Mouse (Mus musculus) mouse trophoblast stem cell (cell line): ENCODE measurements around the gene Klk1b8.
"Not testable (repeated sequence)": the region's sequence is repeated elsewhere in the genome, so short reads cannot be mapped to it uniquely, and the experiment has no call there.

Experiments
- in situ Hi-C, 2 experiments: fragments of 300-500 bp; cut with MseI, MboI; formaldehyde crosslinking; loops; 2 replicates in 1 of 2; 3 replicates in 1 of 2; pipeline ENCODE4 v1.15.1; 2025

Klk1b8 gene

GRCm38 (mm10) chr7:43950364-43950763 lies at the start of gene Klk1b8:
Gene Klk1b8 (plus strand): TSS chr7:43950664.
- in situ Hi-C loops = no loop called here

DNA sequence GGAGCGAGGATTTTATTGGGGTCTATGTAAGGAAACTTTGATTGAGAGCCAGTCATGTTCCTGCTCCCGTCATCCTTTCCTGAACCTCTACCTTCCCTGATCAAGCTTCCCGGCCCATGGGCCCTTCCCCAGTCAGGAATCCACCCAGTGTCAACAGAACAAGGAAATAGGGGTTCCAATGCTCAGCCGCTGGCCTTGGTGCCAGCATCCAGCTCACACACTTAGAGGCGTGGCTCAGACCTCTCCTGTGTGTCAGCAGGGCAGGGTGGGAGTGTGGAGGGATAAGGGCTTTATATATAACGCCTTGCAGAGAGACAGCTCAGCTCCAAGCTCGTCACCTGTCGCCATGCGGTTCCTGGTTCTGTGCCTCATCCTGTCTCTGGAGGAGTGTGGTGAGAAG lies 35.6 kb upstream of the Klk1b8 start:
- in situ Hi-C loops = no loop called here

DNA sequence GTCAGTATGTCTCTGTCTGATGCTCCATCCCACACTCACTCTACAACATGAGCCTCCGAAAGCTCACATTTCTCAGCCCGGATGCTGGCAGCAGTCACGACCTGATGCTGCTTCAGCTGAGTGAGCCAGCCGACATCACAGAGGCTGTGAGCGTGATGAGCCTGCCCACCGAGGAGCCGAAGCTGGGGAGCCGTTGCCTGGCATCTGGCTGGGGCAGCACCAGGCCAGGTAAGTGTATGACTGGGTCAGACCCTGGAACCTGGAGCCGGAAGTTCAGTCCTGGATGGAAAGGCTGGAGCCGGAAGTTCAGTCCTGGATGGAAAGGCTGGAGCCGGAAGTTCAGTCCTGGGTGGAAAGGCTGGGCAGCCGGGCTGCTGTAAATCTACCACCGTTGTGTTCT lies 32.0 kb upstream of the Klk1b8 start:
- in situ Hi-C loops = no loop called here

DNA sequence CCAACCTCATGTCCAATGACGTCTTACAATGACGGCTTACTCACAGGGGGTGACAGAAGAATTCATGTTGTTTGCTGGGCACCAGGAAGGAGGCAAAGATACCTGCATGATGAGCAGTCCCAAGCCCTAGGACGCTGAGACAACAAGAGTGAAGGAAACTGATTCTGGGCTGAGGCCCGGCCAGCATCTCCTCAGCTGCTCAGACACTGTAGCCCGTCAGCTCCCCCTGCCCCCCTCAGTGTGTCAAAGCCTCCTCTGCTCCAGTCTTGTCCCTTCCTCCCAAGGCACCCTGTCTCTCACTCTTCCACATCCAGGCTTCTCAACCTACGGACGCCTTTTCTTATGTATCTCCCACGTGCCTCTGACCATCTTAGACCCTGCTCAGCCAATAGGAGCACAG lies 31.6 kb upstream of the Klk1b8 start:
- in situ Hi-C loops = no loop called here

- in situ Hi-C loops = no loop called here
Observed at GRCm38 (mm10) chr7:43919559-43920451, 30.7 kb upstream of the Klk1b8 start.

DNA sequence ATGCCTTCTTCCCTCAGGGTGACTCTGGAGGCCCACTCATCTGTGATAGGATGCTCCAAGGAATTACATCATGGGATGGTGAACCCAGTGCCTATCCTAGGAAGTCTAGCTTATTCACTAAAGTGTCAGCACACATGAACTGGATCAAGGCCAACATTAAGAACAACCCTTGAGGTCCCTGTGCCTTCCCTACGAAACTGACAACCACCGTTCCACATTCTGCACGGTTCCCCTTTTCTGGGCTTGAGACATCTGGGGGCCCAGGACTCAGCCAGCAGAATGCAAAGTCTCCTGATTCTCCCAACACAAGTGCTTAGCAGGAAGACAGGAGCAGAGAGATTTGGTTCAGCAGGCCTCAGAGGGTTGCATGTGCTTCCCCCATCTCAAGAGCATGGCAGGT lies 29.9 kb upstream of the Klk1b8 start:
- in situ Hi-C loops = no loop called here

- in situ Hi-C loops = no loop called here
Observed at GRCm38 (mm10) chr7:43921087-43921486, 29.4 kb upstream of the Klk1b8 start.

DNA sequence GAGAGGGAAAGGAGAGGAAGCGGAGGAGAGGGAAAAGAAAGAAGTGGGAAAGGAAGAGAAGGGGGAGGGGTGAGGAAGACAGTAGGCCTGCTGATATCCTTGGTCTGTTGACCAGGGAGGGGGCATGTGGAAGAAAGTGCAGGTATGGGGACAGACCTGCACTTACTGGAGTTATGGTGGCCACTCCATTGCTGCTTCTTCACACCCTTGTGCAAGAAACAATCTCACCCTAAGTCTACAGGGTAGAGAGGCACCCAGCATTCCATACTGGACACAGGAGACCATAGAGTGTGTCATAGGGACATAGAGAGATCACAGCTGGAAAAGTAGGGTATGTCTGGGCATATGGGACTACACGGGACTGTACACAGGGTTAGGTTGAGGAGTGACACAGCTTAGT lies 28.5 kb upstream of the Klk1b8 start:
- in situ Hi-C loops = no loop called here

- in situ Hi-C loops = no loop called here
Observed at GRCm38 (mm10) chr7:43925985-43926384, 24.5 kb upstream of the Klk1b8 start.

GRCm38 (mm10) chr7:43928521-43928920 lies 21.9 kb upstream of the Klk1b8 start:
- in situ Hi-C loops = no loop called here

DNA sequence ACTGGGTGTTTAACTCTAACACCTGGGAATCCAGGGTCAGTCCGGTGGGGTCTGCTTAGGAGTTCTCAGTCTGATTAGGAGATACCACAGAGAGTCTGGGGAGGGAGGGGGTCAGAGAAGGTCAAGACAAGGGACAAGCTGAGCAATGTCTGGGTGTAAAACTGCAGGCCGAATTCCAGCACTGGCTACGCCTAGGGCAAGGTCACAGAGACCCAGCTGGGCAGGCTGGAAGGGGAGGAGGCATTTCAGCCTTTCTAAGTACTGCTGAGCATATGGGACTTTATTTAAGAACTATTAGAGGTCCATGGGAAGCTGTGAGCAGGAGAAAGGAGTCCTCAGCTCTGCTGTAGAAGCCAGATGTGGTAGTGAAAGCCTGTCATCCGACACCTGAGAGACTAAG lies 18.1 kb upstream of the Klk1b8 start:
- in situ Hi-C loops = no loop called here

DNA sequence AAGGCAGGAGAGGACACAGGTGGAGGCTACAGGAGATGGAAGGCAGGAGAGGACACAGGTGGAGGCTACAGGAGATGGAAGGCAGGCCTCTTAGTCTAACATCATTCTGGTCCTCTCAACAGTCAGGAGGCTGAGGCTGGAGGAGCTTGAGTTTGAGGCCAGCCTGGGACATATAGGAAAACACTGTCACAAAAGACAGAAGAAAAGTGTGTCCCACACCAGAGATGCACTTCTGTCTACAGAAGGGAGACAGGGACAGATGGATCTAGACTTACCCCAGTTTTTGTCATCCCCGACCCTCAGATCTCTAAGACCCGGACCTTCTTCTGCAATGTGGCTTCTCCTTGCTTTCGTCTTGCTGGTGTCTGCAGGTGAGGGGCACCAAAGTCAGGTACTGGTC lies 17.0 kb upstream of the Klk1b8 start, which contains the start of gene Klk15:
Gene Klk15, plus strand, starts transcription at position 301 of the 400 bp plus-strand sequence.
- in situ Hi-C loops = no loop called here

DNA sequence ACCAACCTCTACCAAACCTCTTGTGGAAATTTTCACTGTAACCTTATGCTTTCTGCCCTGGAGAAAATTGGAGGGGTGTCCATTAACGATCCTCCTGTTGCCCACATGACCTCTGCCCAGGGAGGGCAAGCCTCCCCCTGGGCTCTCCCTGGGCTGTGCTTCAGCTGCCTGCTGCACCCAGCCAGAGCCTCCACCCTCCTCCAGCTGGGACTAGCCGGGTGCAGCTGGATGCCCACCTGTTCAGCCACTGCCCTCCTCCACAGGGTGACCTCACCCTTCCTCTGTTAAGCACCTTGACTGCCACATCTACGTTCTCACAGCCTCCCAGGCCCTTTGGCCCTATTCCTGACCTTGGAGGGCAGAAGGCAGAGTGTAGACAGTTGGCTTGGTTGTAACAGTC lies 15.7 kb upstream of the Klk1b8 start:
- in situ Hi-C loops = no loop called here

DNA sequence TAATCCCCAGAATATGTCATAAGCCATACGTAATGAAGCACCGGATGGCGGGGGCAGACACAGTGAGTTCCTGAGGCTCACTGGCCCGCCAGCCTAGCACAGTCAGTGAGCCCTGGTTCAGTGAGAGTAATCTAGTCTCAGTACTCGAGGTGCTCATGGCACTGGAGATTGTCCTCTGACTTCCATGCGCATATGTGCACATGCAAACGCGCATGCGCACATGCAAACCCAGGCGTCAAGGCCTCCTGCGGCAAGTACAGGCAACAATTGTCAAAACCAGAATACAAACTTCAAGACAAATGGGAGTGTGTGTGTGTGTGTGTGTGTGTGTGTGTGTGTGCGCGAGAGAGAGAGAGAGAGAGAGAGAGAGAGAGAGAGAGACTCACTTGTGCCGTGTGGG lies 13.9 kb upstream of the Klk1b8 start:
- in situ Hi-C loops = no loop called here

- in situ Hi-C loops = not testable (repeated sequence)
Observed at GRCm38 (mm10) chr7:43942293-43942692, 8.2 kb upstream of the Klk1b8 start.

GRCm38 (mm10) chr7:43944727-43945264 lies 5.7 kb upstream of the Klk1b8 start:
- in situ Hi-C loops = no loop called here

DNA sequence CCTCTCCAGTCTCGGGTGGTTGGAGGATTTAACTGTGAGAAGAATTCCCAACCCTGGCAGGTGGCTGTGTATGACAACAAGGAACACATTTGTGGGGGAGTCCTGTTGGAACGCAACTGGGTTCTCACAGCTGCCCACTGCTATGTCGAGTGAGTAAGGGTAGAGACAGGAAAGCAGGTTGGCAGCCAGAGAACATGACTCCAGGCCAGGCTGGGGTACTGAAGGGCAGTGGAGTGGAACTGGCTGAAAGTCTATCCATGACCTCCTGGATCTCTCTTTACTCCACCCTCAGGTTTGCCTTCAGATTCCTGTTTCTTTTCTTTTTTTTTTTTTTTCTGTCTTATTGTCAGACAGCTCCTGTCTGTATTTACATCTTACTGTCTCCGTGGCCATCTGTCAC lies 2.2 kb downstream of the Klk1b8 start:
- in situ Hi-C loops = no loop called here

- in situ Hi-C loops = no loop called here
Observed at GRCm38 (mm10) chr7:43966451-43966850, 16.0 kb downstream of the Klk1b8 start, which contains the start of gene Klk1b1. Gene Klk1b1 (plus strand): TSS chr7:43966751.

DNA sequence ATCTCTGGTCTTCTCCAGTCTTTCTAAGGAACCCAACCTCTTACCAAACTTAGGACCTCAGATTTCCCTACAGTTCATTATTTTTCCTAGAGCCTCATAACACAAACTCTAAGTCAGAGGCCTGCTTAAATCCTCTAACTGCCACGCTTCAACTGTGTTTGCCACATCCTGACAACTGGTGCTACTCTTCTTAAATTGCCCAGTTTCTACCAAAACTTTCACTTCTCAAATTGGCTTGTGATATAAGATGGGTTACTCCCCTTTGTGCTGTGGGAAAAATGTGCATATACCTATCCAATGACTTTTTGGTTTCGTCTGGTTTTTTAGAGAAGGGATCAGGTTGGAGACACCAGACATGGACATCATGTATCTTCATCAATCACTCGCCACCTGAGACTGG lies 16.6 kb downstream of the Klk1b8 start:
- in situ Hi-C loops = no loop called here

DNA sequence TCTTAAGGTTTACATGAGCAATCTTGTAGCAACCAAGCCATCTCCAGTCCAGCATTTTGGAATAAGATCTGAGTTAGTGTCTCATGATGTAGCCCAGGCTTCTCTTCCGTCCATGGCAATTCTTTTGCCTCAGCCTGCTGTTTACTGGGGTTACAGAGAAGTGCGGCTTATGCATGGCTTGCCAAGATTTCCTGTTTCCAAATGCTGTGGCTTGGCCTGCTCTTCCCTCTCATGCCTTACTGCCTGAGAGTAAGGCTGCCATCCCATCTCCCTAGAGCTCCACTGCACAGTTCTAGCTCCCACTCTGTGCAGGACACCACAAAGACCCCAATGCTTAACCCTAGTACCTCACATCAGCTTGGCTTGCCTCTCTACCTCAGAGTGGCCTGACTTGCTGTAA lies 17.1 kb downstream of the Klk1b8 start:
- in situ Hi-C loops = no loop called here

DNA sequence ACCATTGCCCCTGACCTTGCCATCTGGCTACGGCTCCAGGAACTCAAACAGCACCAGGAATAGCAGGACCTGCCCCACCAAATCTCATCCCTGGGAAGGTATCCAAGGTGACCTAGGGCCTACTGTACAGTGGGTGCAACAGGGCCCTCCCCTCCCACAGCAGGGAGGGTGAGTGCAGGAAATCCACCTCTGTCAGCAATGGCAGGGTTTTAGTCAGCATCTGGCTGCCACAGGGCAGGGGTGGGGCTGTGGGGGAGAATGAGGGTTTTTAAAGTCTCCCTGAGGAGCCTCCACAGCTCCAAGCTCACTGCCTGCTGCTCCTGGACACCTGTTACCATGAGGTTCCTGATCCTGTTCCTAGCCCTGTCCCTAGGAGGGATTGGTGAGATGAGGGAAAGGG lies 25.3 kb downstream of the Klk1b8 start, which contains the start of gene Klk1b9:
Gene Klk1b9, plus strand, starts transcription at position 301 of the 400 bp plus-strand sequence.
- in situ Hi-C loops = not testable (repeated sequence)

DNA sequence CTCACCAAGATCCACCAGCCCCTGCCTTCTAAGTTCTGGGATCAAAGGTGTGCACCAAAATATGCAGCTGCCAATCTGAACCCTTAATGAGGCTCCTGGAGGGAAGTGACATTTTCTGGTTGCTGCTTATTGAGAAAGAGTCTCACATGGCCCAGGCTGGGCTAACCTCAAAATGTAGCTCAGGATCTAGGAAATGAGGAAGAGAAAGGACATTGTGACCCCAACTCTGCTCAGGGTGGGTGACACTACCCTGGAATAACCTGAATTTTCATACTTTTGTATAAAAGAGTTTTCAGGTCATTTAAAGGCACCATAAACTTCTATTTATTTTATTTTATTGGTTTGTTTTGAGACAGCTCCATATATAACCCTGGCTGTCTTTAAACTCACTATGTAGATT lies 35.2 kb downstream of the Klk1b8 start:
- in situ Hi-C loops = no loop called here

DNA sequence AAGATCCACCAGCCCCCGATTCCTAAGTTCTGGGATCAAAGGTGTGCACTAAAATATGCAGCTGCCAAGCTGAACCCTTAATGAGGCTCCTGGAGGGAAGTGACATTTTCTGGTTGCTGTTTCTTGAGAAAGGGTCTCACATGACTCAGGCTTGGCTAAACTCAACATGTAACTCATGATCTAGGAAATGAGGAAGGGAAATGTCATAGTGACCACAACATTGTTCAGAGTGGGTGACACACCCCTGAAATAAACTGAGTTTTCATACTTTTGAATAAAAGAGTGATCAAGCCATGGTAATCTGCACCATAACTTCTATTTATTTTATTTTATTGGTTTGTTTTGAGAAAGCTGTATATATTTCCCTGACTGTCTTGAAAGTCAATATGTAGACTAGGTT lies 44.4 kb downstream of the Klk1b8 start:
- in situ Hi-C loops = not testable (repeated sequence)
